Mouse (Mus musculus) thymus, adult 2 months (tissue): ENCODE measurements around the gene Mapre3. TPM values are rescaled to one million over a fixed set of nuclear protein-coding genes. Genes with fewer than 3 reads are reported as not detected.
A peak's percentile ranks its signal among the peaks of the same experiment; 100 is the strongest.

Source experiments
- DNase-seq: peaks from one replicate; pipeline ENCODE4 v3.0.0; 2021
- H3K27ac ChIP-seq: fragments of 200-500 bp; 2 replicates; pipeline ENCODE4 v1.5.1; 2012; ENCODE audit warnings: low read length, control low read depth; ENCODE audit not compliant: control insufficient read depth, insufficient read depth
- H3K27me3 ChIP-seq: fragments of 200-500 bp; 2 replicates; pipeline ENCODE4 v1.6.1; 2012; ENCODE audit warnings: mild to moderate bottlenecking, low read length, moderate library complexity, mixed read lengths; ENCODE audit not compliant: control insufficient read depth, insufficient read depth
- H3K36me3 ChIP-seq: fragments of 200-500 bp; 2 replicates; pipeline ENCODE4 v1.6.1; 2012; ENCODE audit warnings: mild to moderate bottlenecking, low read length, moderate library complexity; ENCODE audit not compliant: control insufficient read depth, insufficient read depth
- H3K4me1 ChIP-seq: fragments of 200-500 bp; replicated peaks from 2 replicates; pipeline ENCODE4 v1.6.1; 2012; ENCODE audit warnings: low read length; ENCODE audit not compliant: control insufficient read depth, insufficient read depth
- H3K4me3 ChIP-seq: fragments of 200-500 bp; 2 replicates; pipeline ENCODE4 v1.5.1; 2012; ENCODE audit warnings: mild to moderate bottlenecking, low read length, control low read depth, moderate library complexity; ENCODE audit not compliant: control insufficient read depth, insufficient read depth
- CTCF ChIP-seq: fragments of 200-500 bp; IDR thresholded peaks from 2 replicates; pipeline ENCODE4 v1.5.1; 2012; ENCODE audit warnings: mild to moderate bottlenecking, control low read depth, low read length, moderate library complexity, borderline replicate concordance; ENCODE audit not compliant: control insufficient read depth, poor library complexity, insufficient read depth; ENCODE audit errors: extremely low read depth
- POLR2A ChIP-seq: fragments of 200-500 bp; IDR thresholded peaks from 2 replicates; pipeline ENCODE4 v1.6.1; 2012; ENCODE audit warnings: mild to moderate bottlenecking, low read length, control low read depth, moderate library complexity; ENCODE audit not compliant: control insufficient read depth, poor library complexity, insufficient read depth; ENCODE audit errors: extremely low read depth
- whole genome bisulfite sequencing: fragments of 180-500 bp; shearing (Covaris S2); methylation state at CpG from one replicate; pipeline ENCODE4 v1.1.7; 2018; 5-methylcytosine and 5-hydroxymethylcytosine counted together
- polyA plus RNA-seq: library from polyadenylated mRNA; depleted of rRNA; stranded (reverse); fragments of >200 nt; gene quantifications from 2 replicates; pipeline ENCODE4 v1.2.3, GENCODE M21; 2012

Mapre3 gene
- polyA plus RNA-seq, 1 experiment: 16.6 TPM

DNA sequence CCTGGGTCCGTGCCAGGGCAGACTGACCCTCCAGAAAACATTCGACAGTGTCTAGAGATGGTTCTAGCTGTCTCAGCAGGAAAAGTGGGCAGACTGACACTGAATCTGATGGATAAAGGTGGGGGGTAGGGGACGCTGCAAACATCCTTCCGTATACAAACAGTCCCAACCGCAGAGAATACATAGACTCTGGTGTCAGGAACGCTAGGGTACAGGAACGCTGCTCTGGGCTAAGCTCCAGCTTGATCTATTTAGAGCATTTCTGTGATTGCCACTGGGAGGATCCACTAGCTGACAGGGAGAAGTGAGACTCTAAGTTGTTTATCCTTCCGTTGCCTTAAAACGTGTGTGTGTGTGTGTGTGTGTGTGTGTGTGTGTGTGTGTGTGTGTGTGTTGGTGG is 33.7 kb upstream of the Mapre3 start:
- no peak overlapping the region for H3K4me3 ChIP-seq
- H3K36me3 ChIP-seq: no peaks in the 10 kb centered on the region
- 78% methylated on average over 9 of the region's 9 CpGs for WGBS
- TF ChIP-seq POLR2A: no peak
- TF ChIP-seq CTCF: no peak
- no peaks in the 10 kb centered on the region for H3K4me1 ChIP-seq
- DNase-seq: no peak
- no peaks in the 10 kb centered on the region; the same call in 1 of the 2 replicates for H3K27me3 ChIP-seq
- H3K27ac ChIP-seq: no peak overlapping the region

DNA sequence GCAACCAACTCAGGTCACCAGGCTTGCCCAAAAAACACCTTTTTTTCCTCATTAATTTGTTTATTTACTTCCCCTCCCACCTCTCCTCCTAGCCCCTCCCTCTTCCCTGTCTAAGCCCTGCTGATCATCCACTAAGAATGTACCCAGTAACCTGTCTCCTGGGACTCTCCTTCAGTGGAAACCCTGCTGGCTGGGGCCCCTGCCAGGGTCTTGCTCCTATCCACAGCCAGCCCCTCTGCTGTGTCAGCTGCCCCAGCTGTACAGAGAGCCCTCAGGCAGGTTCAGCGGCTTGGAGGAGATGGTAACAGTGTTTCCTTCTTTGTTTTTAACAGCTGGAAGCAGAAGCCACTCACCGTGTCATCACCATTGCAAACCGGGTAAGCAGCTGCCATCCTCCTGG is 33.3 kb upstream of the Mapre3 start:
- H3K27me3 ChIP-seq: no peaks in the 10 kb centered on the region; the same call in 1 of the 2 replicates
- H3K4me1 ChIP-seq: no peaks in the 10 kb centered on the region
- H3K27ac ChIP-seq: no peak overlapping the region
- 86% methylated on average over 3 of the region's 3 CpGs for whole genome bisulfite sequencing
- no peak for DNase-seq
- no peaks in the 10 kb centered on the region for H3K36me3 ChIP-seq
- TF ChIP-seq POLR2A (no peak), CTCF (no peak)
- H3K4me3 ChIP-seq: no peak overlapping the region

DNA sequence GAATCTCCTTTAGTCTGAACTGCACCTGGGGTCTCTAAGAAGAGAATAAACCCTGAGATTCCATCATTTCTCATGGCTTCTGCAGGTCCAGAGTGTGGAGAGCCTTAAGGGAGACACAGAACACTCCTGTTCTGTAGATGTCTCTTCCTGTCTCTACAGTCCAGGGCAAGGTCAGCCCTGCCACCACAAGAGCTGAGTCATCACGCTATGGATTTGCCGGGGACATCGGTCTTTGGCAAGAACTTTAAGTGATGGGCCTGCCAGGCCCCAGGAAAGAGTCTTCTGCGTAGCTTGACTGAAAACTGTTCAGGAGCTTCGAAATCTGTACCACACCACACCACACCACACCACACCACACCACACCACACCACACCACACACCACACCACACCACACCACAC is 27.1 kb upstream of the Mapre3 start:
- no peak for DNase-seq
- Histone ChIP-seq H3K36me3 (no peaks in the 10 kb centered on the region), H3K4me1 (no peaks in the 10 kb centered on the region), H3K4me3 (no peak overlapping the region), H3K27me3 (no peaks in the 10 kb centered on the region), H3K27ac (no peak overlapping the region)
- WGBS: 64% methylated on average over 5 of the region's 5 CpGs
- TF ChIP-seq POLR2A (no peak), CTCF (no peak)

DNA sequence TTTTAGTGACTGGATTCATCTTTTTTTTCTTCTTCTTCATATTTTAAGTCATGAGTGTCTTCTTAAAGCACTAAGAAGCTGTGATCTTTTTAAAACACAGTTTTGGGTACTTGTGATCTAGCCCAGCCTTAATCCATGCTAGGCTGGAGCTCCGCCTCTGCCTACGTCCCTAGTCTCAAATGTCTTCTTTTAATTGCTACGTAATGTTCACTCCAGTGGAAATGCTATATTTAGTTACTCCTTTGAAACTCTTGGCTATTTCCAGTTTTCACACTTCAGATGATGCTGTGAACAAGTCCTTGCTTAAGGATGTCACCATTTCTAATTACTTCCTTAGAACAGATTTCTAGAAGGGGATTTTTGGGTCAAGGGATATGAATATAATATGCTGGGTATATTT is 24.4 kb upstream of the Mapre3 start:
- Histone ChIP-seq H3K36me3 (no peaks in the 10 kb centered on the region), H3K27me3 (no peaks in the 10 kb centered on the region), H3K27ac (no peak overlapping the region), H3K4me3 (no peak overlapping the region), H3K4me1 (no peaks in the 10 kb centered on the region)
- WGBS: 85% methylated on average over 3 of the region's 3 CpGs
- TF ChIP-seq CTCF (no peak), POLR2A (no peak)
- DNase-seq: no peak

DNA sequence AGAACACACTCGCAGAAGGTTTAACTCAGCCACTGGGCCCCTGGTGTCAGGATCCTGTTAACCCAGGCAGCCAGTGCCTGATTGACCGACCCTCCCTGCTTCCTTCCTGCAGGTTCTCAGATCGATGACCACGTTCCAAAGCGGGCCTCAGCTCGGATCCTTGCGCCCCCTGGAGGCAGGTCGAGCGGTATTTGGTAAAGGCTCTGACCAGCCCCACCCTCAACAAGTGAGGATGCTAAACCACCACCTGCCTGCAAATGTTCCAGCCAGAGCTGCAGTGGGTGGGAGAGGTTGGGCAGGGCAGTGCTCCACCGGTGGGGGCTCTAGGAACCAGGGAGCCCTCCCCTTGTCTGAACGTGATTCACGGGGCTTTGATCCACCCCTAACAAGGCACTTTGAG is 18.3 kb upstream of the Mapre3 start:
- WGBS: 11% methylated on average over 12 of the region's 12 CpGs
- TF ChIP-seq CTCF: peak; percentile 81
- TF ChIP-seq POLR2A: no peak

DNA sequence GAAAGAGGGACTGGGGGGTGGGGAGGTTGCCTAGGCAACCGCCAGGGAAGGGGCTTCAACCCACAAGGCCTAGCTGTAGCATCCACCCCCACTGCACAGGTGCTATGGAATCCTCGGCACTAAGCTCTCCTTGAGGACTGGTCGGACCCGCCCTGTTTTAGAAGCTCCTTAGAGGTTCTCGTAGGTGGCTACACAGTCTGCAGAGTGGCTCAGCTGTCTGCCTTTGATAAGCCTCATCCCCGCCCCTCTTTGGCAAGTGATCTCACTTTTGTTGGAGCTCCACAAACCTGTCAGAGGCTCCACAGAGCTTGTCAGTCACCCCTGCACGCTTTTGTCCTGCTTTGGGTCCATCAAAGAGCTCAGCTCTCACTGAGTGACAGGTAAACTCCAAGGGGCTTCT is 17.0 kb upstream of the Mapre3 start:
- H3K27ac ChIP-seq: no peak overlapping the region
- H3K27me3 ChIP-seq: no peaks in the 10 kb centered on the region
- no peak overlapping the region for H3K4me3 ChIP-seq
- no peaks in the 10 kb centered on the region for H3K4me1 ChIP-seq
- H3K36me3 ChIP-seq: no peaks in the 10 kb centered on the region
- DNase-seq: no peak
- TF ChIP-seq POLR2A: no peak
- no peak for TF ChIP-seq CTCF
- WGBS: 77% methylated on average over 7 of the region's 7 CpGs

More for the DNA sequence above, 18.3 kb upstream of the Mapre3 start:
- Histone ChIP-seq H3K27me3 (no peaks in the 10 kb centered on the region), H3K36me3 (no peaks in the 10 kb centered on the region), H3K4me3 (no peak overlapping the region), H3K4me1 (no peaks in the 10 kb centered on the region), H3K27ac (no peak overlapping the region)
- DNase-seq: peak; percentile 73

DNA sequence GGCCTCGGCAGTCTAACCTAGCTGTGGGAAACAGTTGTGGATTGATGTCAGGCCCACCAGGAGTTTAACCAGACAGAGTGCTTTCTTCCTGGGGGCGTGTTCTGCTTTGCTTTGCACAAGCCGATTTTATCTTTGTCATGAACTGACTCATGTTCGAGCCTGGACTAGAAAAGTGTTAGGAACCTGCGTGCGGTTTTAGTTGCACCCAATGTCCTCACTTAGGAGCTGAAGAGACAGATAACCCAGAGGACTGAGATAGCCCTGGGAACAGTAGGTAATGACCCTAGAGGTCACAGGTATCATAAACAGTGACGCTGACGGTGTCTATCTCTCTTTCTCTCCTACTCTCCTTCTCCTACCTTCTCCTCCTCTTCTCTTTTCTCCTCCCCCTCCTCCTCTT is 16.5 kb upstream of the Mapre3 start:
- no peak overlapping the region for H3K27ac ChIP-seq
- no peaks in the 10 kb centered on the region for H3K36me3 ChIP-seq

More for the DNA sequence above, 16.5 kb upstream of the Mapre3 start:
- Histone ChIP-seq H3K4me3 (no peak overlapping the region), H3K4me1 (no peaks in the 10 kb centered on the region), H3K27me3 (no peaks in the 10 kb centered on the region)
- 79% methylated on average over 8 of the region's 8 CpGs for WGBS
- TF ChIP-seq POLR2A (no peak), CTCF (no peak)
- no peak for DNase-seq
